Mouse (Mus musculus): ENCODE measurements at regions not wholly inside any gene's neighbourhood (a gene's known extent, or its start where the extent isn't known, plus 50 kb on each side); places are given as distances from the start of the nearest gene placed in this dataset.

DNA sequence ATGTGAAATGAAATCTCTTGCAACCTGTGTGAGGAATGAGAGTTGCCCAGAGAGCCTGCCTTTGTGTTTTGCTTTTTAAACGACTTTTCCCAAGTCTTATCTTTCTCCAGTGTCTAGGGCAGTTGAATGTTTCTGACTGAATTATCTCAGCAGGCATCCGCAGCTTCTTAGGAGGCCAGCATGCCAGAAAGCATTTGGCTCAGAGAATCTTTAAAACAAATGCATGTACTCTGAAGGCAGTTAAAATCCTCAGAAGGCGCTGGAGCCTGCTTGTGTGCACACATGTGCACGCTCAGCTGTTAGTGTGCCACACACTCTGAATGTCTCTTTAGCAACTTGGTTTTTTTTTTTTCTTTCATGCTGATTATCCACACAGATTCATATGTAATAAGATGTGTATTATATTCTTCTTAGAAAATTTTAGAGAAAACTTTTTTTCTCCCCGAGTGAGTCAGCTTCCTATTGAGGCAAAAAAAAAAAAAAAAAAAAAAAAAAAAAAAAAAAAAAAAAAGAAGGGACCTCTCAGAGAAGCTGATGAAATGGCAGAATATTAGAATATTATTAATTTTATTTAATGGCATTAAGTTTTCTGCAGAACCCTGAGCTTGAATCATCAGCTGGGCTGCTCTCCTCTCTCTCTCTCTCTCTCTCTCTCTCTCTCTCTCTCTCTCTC is 201.9 kb downstream of the Tmem38b start:
- no peak for ATAC-seq (replicated peaks; ENCODE audit: poor library complexity, severe bottlenecking)

DNA sequence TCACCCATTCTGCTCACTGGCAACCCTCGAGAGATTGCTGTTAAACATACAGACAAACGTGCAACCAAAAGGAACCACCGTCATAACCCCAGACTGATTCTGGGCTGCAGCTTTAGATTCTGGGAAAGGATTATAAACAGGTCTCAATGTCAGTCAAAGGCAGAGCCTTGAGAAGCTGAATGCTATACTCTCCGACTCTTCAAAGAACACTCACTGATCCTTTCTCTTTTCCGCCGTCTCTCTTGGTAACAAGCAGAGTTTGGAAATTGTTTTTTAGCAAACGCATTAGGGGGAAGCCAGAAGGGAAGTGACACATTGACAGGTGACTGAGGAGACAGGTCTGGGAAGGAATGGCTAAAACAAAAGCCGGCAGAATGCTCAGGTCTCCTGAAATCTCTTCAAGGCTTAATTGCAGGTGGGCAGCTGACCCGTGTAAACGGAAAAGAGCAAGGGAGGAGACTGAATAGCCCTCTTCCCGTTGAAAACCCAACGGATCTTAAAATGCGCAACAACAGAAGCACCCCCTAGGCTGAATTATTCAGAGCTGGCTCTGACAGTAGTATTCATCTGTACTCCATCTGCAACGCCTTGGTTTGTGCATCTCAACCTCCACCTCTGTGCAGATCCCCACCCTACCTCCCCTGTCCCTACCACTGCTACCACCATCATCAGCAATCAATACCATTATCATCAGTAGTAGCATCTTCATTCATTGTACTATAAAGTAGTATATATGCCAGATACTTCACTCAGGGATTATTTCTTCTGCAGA is 219.6 kb downstream of the Tmem38b start:
- no peak for ATAC-seq (replicated peaks; ENCODE audit: poor library complexity, severe bottlenecking)

- no peak for ATAC-seq (replicated peaks; ENCODE audit: poor library complexity, severe bottlenecking)
These were observed 238.5 kb downstream of the Tmem38b start for GRCm38 (mm10) chr4:54064331-54064730.

- no peak for ATAC-seq (replicated peaks; ENCODE audit: poor library complexity, severe bottlenecking)
These were observed 246.1 kb downstream of the Tmem38b start for GRCm38 (mm10) chr4:54071951-54072350.

- no peak for ATAC-seq (replicated peaks; ENCODE audit: poor library complexity, severe bottlenecking)
These were observed 246.6 kb downstream of the Tmem38b start for GRCm38 (mm10) chr4:54072482-54072881.

DNA sequence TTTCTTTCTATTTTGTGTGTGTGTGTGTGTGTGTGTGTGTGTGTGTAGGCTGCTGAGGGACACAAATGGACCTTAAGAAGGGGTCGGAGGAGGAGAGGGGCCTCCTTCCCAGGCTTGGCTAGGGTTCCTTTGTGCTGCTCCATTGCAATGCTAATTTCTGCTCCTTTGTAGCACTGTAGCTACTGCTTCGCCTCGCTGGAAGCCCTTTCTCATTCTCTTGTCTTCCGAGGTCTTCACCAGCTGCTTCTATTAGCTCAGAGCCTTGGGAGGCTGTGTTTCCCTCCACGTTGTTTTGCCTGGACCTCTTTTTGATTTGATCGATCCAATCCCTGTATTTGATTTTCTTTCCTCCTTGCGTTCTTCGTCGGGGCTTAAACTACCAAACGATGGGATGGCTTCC is 247.1 kb downstream of the Tmem38b start:
- ATAC-seq (replicated peaks; ENCODE audit: poor library complexity, severe bottlenecking), result no peak

GRCm38 (mm10) chr4:54073483-54073882 is 247.6 kb downstream of the Tmem38b start:
- ATAC-seq (replicated peaks; ENCODE audit: poor library complexity, severe bottlenecking), result no peak

GRCm38 (mm10) chr4:54074226-54074625 is 248.4 kb downstream of the Tmem38b start:
- no peak for ATAC-seq (replicated peaks; ENCODE audit: poor library complexity, severe bottlenecking)

DNA sequence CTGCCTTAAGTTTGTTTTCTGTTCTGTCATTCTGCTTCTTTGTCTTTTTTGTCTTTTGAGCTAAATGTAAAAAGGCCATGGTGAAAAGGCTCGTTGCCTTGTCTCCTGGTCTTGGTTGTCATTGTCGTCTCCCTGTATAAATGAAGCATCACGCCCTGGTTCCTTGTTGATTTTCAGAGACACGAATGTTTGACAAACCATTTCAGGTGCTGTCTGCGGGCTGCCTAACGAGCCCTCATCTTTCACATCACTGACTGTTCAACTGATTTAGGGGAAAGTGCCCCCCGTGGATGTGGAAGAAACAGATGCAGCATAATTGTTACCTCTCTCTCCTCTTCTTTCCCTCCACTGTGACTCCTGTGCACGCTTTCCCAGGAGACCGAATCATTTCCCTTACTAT is 254.7 kb downstream of the Tmem38b start:
- ATAC-seq (replicated peaks; ENCODE audit: poor library complexity, severe bottlenecking), result no peak

GRCm38 (mm10) chr4:54081411-54081810 is 255.6 kb downstream of the Tmem38b start:
- no peak for ATAC-seq (replicated peaks; ENCODE audit: poor library complexity, severe bottlenecking)

GRCm38 (mm10) chr4:54084747-54085146 is 258.9 kb downstream of the Tmem38b start:
- no peak for ATAC-seq (replicated peaks; ENCODE audit: poor library complexity, severe bottlenecking)

DNA sequence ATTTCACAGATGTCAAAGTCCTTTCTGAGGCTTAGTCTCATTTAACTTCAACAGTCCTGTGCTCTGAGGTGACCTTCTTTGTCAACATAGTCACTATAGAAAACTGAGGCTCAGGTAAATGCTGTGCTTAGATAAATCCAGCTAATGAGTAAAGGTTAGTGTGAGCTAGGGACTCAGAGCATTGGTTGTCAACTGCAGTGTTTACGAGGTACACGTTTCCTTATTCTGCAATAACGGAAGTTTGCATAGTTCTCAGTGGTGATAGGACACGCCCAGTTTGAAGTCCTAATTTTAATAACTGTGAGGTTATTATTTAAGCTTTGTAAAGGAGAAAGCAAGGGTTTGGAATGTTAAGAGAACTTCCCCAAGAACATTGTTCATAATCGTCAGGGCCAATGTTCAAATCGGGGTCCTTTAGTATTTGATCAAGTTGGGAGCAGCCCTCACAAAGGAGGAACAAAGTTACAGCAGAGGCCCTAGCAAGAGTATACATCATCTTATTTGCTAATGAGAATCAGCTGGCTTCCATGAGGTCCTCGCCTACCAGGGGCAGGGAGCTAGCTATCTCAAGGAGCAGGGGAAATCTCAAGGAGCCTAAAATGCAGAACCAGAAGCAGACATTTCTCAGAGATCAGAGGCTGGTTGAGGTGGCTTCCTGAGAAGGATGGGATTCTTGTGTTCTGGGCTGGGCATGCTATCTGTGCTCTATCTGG is 268.6 kb downstream of the Tmem38b start:
- peak; percentile 61; the same call in 1 of the 2 replicates for ATAC-seq (replicated peaks; ENCODE audit: poor library complexity, severe bottlenecking)

DNA sequence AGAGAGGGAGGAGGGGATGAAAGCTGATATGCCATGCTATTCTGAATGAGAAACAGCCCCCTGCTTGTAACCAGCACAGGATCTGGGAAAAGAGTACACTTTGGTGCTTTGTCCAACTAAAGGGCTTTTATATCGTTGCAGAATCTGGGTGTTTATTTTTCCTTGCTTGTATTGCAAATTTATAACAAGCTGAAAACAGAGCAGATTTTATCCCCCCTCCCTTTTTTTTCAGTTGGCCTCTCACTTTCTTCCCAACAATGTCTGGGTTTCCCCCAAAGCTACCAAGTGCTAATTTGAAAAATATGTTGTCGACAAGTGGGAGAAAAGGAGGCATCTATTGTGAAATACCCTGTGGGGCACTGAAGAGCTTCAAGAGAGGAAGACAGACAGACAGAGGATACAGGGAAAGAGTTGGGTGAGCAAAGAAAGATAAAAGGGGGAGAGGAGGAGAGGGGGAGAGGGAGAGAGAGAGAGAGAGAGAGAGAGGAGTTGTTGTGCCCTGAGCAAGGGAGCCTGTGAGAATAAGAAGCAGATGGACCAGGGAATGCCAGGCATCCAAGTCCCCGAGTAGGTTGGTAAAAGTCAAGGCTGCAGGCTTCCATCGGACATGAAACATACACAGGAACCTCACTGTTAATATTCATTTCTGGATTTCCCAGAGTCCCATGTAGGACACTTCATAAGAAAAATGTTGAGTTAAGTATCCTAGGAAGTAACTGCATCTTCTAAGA is 269.5 kb downstream of the Tmem38b start:
- ATAC-seq (replicated peaks; ENCODE audit: poor library complexity, severe bottlenecking), result no peak

DNA sequence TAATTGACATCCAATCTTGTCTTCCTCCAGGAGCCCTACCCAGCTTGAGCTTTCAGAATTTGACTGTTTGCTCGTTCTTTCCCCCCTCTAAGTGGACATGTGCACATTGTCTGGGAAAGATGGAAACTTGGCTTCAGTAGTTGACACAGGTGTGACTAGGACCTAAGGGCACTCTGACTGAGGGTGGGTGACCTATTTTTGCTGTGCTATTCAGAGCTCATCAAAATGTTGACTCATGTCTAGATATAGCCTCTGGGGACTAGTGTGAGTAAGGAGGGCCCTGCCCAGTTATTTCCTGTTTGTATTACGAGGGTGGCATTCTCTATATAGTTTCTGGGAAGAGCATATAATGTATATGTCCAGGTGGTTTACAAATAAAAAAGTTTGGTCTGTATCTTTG is 271.7 kb downstream of the Tmem38b start:
- ATAC-seq (replicated peaks; ENCODE audit: poor library complexity, severe bottlenecking), result no peak

GRCm38 (mm10) chr4:54100282-54100681 is 274.4 kb downstream of the Tmem38b start:
- ATAC-seq (replicated peaks; ENCODE audit: poor library complexity, severe bottlenecking), result no peak

GRCm38 (mm10) chr4:54106976-54107375 is 281.1 kb downstream of the Tmem38b start:
- no peak for ATAC-seq (replicated peaks; ENCODE audit: poor library complexity, severe bottlenecking)

- no peak for ATAC-seq (replicated peaks; ENCODE audit: poor library complexity, severe bottlenecking)
These were observed 290.5 kb downstream of the Tmem38b start for GRCm38 (mm10) chr4:54116310-54116709.

DNA sequence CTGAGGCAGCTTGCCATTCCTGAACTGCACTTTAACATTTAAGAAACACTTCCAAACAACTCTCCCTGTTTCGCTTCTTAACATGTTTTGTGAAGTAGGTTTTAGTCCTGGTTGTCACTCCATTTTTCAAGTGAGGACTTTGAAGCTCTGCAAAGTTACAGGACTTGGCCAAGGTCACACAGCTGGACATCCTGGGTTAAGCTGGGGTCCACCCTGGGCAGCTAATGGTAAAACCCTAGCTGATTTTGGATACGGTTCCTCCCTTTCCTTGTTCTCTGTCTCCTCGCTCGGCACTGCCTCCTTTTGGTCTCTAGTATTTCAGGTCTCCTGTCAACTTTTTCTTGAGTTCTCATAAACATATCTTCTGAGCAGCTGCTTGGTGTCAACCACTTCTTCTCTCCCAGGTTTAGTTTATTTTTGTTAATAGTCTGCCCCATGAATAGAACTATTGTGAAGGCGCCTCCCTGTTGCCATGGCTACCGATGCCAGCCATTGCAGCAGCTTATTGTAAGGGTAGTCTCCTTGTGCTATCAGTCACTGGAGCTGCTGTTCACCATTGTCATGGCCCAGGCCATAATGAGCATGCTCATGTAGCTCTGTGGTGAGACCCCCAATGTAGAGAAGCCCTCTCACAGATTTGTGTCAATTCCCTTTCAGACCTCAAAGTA is 292.5 kb downstream of the Tmem38b start:
- ATAC-seq (replicated peaks; ENCODE audit: poor library complexity, severe bottlenecking), result no peak

GRCm38 (mm10) chr4:54128717-54129698 is 303.2 kb downstream of the Tmem38b start:
- peak; percentile 91 for ATAC-seq (replicated peaks; ENCODE audit: poor library complexity, severe bottlenecking)
